Mouse (Mus musculus) NIH3T3 (cell line): ENCODE results near the gene H2-M11.

Experiments used
- DNase-seq: peaks from one replicate; pipeline ENCODE4 v3.0.0-alpha.2; 2012; ENCODE audit warnings: low read depth

Gene H2-M11

GRCm38 (mm10) chr17:36546775-36547174 lies at the start of gene H2-M11:
Gene H2-M11, plus strand, starts transcription at chr17:36547075.
- DNase-seq = no peak

DNA sequence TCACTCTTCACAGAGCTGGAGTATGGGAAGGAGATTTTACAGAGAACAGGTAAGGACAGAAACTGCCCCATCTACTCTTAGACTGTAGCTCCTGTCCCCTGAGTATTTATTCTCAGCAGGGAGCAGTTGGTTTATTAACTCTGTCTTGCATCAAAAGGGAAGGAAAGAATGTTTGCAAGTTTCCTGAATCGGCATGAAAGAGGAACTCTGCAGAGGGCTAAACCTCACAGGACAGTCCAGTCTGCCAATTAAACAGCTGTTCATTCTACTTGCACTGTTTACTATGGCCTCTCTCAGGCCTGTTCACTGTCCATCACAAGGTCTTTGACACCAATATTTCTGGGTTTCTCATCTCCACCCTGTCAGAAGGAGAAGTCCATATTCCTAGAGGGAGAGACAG lies 46.4 kb upstream of the H2-M11 start:
- no peak for DNase-seq

DNA sequence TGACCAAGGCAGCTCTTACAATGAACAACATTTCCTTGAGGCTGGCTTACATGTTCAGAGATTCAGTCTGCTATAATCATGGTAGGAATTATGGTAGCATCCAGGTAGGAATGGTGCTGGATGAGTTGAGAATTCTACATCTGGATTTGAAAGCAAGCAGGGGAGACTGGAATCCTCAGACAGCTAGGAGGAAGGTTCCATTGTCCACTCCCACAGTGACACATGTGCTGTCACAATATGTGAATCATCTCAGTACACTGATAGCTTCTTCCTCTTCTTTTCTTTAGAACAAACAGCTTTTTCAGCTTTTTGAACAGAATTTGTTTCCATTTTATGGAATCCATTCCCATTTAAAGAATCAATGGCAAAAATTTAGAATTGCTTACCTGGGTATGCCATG lies 43.0 kb upstream of the H2-M11 start:
- DNase-seq = no peak
